Mouse (Mus musculus): ENCODE results near the gene Rpl11.

GRCm38 (mm10) chr4:136056030-136056429, 2.8 kb upstream of the Rpl11 start:
- no peak for TF ChIP-seq POLR2A (IDR thresholded peaks at IDR 0.05; ENCODE audit: control insufficient read depth, extremely low read depth, insufficient read depth, low read length, poor library complexity)
- TF ChIP-seq CTCF (IDR thresholded peaks at IDR 0.05; ENCODE audit: borderline replicate concordance, control insufficient read depth, extremely low read depth, insufficient read depth, low read length, poor library complexity): no peak
